Mouse (Mus musculus) liver, postnatal 0 days (tissue): ENCODE results near the gene Snx20.

Experiments used
- CTCF ChIP-seq: sonication (generic); IDR thresholded peaks from 2 replicates; pipeline ENCODE4 v1.5.1; 2016; ENCODE audit warnings: antibody characterized with exemption, low read depth
- EP300 ChIP-seq: IDR thresholded peaks from 2 replicates; pipeline ENCODE4 v1.6.1; 2016; ENCODE audit warnings: antibody characterized with exemption, low read depth, mild to moderate bottlenecking

DNA sequence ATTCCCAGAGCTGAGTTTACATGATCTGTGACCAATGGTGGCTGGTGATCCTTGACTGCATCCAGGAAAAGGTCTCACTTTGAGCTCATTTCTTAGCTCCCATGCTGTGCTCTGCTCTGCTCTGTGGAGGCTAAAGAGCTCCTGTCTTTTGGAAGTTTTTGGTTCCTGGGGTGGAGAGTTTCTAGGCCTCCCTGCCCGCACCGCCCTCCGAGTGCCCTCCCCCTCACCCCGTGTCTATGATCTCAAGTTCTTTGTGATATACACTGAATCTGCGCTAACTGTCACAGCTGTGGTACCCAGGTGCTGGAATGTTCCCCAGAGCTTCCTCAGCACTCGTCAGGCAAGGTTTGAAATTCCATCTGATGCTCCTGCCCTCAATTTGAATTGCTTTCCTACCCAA lies 34.9 kb upstream of the Snx20 start:
- TF ChIP-seq CTCF (no peak), EP300 (no peak)
